Mouse (Mus musculus): ENCODE measurements around the gene Bcl2l10. TPM values are rescaled to one million over a fixed set of nuclear protein-coding genes. Genes with fewer than 3 reads are reported as not detected.

The Bcl2l10 gene
- polyA plus RNA-seq, 1 experiment = not detected

DNA sequence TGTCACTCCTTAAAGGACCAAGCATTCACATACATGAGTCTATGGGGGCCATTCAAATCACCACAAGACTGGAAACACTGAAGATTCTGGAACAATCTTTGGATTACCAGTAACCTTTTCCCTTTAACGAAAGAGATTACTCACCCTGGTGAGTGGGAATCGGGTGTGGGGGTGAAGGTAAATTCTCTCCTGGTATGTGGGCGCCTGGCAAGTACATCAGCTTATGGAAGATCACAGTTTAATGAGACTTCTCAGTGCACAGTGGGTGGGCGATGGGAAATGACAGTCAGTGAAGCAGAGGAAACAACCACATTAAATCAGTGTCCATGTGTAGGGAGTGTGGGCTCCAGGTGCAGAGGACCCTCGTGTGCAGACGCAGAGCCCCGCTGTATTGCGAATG, 16.7 kb upstream of the Bcl2l10 start:
- H3K4me3 ChIP-seq (ENCODE audit: insufficient read depth, low read length) = no peak overlapping the region
- no peak overlapping the region for H3K27ac ChIP-seq (ENCODE audit: insufficient read depth, low read depth, low read length)
- TF ChIP-seq CTCF (IDR thresholded peaks at IDR 0.05; ENCODE audit: low read depth, low read length) (no peak), POLR2A (IDR thresholded peaks at IDR 0.05; ENCODE audit: borderline replicate concordance, low read depth, low read length) (no peak)
- H3K4me1 ChIP-seq (ENCODE audit: control insufficient read depth, insufficient read depth, low read length) = no peaks in the 10 kb centered on the region

DNA sequence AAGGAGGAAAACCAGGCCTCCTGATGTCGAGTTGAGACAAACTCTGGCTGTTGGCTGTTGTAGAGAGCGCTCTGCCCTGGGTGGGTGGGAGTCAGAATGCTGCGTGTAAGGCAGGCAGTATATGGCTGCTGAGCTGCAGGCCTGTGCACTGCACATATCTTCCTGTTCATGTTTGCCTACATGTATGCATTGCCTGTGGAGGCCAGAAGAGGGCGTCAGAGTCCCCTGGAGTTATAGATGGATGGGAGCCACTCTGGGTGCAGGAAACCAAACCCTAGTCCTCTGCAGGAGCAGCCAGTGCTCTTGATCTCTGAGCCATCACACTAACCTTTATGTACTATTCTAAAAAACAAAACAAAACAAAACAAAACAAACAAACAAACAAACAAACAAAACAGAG, 13.1 kb upstream of the Bcl2l10 start:
- no peaks in the 10 kb centered on the region for H3K4me1 ChIP-seq (ENCODE audit: control insufficient read depth, insufficient read depth, low read length)
- TF ChIP-seq CTCF (IDR thresholded peaks at IDR 0.05; ENCODE audit: low read depth, low read length) (no peak), POLR2A (IDR thresholded peaks at IDR 0.05; ENCODE audit: borderline replicate concordance, low read depth, low read length) (no peak)

DNA sequence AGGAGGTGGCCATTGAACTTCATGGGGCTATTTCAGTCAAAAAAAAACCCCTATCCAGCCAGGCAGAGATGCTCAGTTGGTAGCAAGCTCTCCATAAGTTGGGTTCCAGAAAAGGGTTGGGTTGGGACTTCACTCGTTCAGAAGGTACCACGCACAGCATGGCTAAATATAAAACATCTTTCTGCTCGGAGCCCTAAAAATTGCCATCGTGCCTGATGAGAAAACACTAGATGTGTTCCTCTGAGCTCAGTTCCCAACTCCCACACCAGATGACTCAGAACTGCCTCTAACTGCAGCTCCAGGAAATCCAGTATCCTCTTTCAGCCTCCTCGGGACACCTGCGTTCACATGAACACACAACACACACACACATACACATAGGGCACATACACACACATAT, 9.5 kb upstream of the Bcl2l10 start:
- Histone ChIP-seq H3K4me3 (ENCODE audit: insufficient read depth, low read length) (no peak overlapping the region), H3K27ac (ENCODE audit: insufficient read depth, low read depth, low read length) (no peak overlapping the region), H3K4me1 (ENCODE audit: control insufficient read depth, insufficient read depth, low read length) (0 out of 2 replicates have a peak, but pooled peaks cover 2% of the 10 kb centered on the region)
- TF ChIP-seq CTCF (IDR thresholded peaks at IDR 0.05; ENCODE audit: low read depth, low read length) (no peak), POLR2A (IDR thresholded peaks at IDR 0.05; ENCODE audit: borderline replicate concordance, low read depth, low read length) (no peak)

More for the DNA sequence above, 13.1 kb upstream of the Bcl2l10 start:
- Histone ChIP-seq H3K4me3 (ENCODE audit: insufficient read depth, low read length) (no peak overlapping the region), H3K27ac (ENCODE audit: insufficient read depth, low read depth, low read length) (no peak overlapping the region)

DNA sequence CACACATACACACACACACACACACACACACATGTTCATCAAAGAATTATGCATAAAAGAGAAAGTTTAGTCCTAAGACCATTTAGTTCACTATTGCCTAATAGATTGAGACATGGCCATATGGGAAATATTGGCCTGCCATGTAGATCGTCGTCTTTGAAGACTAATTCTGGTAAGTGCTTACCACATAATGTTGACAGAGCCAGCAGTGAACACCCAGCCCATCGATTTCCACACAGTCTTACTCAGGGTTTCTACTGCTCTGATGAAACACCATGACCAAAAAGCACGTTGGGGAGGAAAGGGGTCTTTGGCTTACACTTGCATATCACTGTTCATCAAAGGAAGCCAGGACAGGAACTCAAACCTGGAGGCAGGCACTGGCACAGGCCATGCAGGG, 5.1 kb upstream of the Bcl2l10 start:
- H3K4me1 ChIP-seq (ENCODE audit: control insufficient read depth, insufficient read depth, low read length) = 0 out of 2 replicates have a peak, but pooled peaks cover 2% of the 10 kb centered on the region
- H3K4me3 ChIP-seq (ENCODE audit: insufficient read depth, low read length) = no peak overlapping the region
- H3K27ac ChIP-seq (ENCODE audit: insufficient read depth, low read depth, low read length) = no peak overlapping the region
- TF ChIP-seq POLR2A (IDR thresholded peaks at IDR 0.05; ENCODE audit: borderline replicate concordance, low read depth, low read length) (no peak), CTCF (IDR thresholded peaks at IDR 0.05; ENCODE audit: low read depth, low read length) (no peak)

DNA sequence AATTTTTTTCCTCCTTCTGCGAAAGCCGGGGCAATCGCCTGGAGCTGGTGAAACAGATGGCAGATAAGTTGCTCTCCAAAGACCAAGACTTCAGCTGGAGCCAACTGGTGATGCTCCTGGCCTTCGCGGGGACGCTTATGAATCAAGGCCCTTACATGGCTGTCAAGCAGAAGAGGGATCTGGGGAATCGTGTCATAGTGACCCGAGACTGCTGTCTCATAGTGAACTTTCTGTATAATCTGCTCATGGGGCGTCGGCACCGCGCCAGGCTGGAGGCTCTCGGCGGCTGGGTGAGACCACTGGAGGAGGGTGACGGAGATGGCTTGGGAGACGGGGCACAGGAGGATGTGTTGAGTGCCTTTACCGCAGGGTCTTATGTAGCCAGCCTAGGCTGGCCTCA, 508 bp downstream of the Bcl2l10 start:
- no peak for TF ChIP-seq CTCF (IDR thresholded peaks at IDR 0.05; ENCODE audit: low read depth, low read length)
- no peak for TF ChIP-seq POLR2A (IDR thresholded peaks at IDR 0.05; ENCODE audit: borderline replicate concordance, low read depth, low read length)
- Histone ChIP-seq H3K27ac (ENCODE audit: insufficient read depth, low read depth, low read length) (no peak overlapping the region), H3K4me3 (ENCODE audit: insufficient read depth, low read length) (no peak overlapping the region), H3K4me1 (ENCODE audit: control insufficient read depth, insufficient read depth, low read length) (no peaks in the 10 kb centered on the region)

DNA sequence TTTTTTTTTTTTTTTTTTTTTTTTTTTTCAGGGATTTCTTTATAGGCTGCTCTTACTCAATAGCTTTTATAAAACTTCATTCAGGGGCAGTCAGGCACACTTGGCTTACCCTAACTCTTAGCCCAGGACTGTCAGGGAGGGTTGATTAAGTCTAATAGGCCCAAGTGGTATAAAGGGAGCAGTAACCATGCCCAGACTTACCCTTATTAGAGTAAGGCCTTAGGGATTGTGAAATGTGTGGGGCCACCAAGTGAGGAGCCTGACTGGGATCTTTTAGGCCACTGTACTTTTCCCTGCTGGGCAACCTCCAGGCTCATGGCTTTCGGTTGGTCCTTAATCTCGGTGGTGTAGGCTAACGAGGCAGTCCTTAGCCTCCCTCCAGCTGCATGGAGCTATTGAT, 1.1 kb downstream of the Bcl2l10 start:
- Histone ChIP-seq H3K27ac (ENCODE audit: insufficient read depth, low read depth, low read length) (no peak overlapping the region), H3K4me1 (ENCODE audit: control insufficient read depth, insufficient read depth, low read length) (no peaks in the 10 kb centered on the region), H3K4me3 (ENCODE audit: insufficient read depth, low read length) (no peak overlapping the region)
- no peak for TF ChIP-seq POLR2A (IDR thresholded peaks at IDR 0.05; ENCODE audit: borderline replicate concordance, low read depth, low read length)
- no peak for TF ChIP-seq CTCF (IDR thresholded peaks at IDR 0.05; ENCODE audit: low read depth, low read length)

DNA sequence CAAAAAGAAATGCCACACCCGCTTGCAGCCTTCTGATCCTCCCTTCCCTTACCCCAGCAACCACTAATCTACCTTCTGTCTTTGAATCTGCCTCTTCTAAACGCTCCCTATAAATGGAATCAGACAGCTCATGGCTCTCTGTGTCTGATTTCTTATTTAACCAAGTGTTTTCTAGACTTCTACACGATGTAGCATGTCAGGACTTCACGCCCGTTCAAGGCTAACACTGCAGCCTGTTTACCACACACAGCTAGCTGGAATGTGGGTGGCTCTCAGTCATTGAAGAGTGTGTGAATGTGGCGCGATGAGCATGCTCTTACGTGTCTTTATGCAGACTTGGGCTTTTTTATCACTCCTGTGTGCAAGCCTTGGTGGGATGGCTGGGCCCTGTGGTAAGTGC, 5.5 kb downstream of the Bcl2l10 start:
- Histone ChIP-seq H3K4me1 (ENCODE audit: control insufficient read depth, insufficient read depth, low read length) (no peaks in the 10 kb centered on the region), H3K27ac (ENCODE audit: insufficient read depth, low read depth, low read length) (no peak overlapping the region), H3K4me3 (ENCODE audit: insufficient read depth, low read length) (no peak overlapping the region)
- no peak for TF ChIP-seq CTCF (IDR thresholded peaks at IDR 0.05; ENCODE audit: low read depth, low read length)
- no peak for TF ChIP-seq POLR2A (IDR thresholded peaks at IDR 0.05; ENCODE audit: borderline replicate concordance, low read depth, low read length)

DNA sequence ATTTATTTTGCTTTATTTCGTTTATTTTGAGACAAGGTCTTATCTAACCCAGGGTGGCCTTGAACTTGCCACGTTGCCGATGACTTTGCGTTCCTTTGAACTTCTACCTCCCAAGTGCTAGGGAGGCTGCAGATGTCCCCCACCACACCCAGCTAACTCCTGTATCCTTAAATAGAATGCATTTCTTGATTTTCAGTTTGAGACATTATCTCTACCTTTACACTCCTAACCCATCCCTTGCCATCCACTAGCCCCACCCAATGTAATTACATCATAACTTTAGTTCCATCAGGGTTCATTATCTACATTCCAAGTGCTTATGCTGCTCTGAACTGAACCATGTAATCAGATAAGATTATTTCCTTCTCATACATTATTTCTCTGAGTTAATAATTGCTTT, 8.2 kb downstream of the Bcl2l10 start:
- no peaks in the 10 kb centered on the region for H3K4me1 ChIP-seq (ENCODE audit: control insufficient read depth, insufficient read depth, low read length)
- TF ChIP-seq CTCF (IDR thresholded peaks at IDR 0.05; ENCODE audit: low read depth, low read length) (no peak), POLR2A (IDR thresholded peaks at IDR 0.05; ENCODE audit: borderline replicate concordance, low read depth, low read length) (no peak)

DNA sequence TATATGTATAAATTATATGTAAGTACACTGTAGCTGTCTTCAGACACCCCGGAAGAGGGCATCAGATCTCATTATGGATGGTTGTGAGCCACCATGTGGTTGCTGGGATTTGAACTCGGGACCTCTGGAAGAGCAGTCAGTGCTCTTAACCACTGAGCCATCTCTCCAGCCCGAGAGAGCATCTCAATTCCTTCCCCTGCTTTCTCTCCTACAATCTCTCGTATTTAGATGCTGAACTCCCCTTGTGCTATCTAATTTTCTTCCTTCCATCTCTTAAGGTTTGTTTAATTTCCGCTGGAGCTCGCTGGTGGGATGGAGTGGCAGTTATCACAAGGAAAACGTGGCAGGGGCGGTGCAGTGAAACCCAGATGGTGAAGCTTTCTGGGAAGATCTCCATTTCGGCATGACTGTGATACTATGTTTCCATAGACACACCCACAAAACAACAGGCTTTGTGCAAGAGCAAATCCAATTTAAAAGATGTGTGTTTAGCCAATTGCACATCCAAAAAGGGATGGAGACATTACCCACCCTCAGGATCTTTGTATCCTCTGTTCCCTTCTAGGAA, 9.6 kb downstream of the Bcl2l10 start:
- TF ChIP-seq CTCF (IDR thresholded peaks at IDR 0.05; ENCODE audit: low read depth, low read length) (no peak), POLR2A (IDR thresholded peaks at IDR 0.05; ENCODE audit: borderline replicate concordance, low read depth, low read length) (no peak)
- Histone ChIP-seq H3K4me3 (ENCODE audit: insufficient read depth, low read length) (no peak overlapping the region), H3K4me1 (ENCODE audit: control insufficient read depth, insufficient read depth, low read length) (peaks cover 4% of the 10 kb centered on the region)

More for the DNA sequence above, 8.2 kb downstream of the Bcl2l10 start:
- no peak overlapping the region for H3K4me3 ChIP-seq (ENCODE audit: insufficient read depth, low read length)
- H3K27ac ChIP-seq (ENCODE audit: insufficient read depth, low read depth, low read length) = no peak overlapping the region

DNA sequence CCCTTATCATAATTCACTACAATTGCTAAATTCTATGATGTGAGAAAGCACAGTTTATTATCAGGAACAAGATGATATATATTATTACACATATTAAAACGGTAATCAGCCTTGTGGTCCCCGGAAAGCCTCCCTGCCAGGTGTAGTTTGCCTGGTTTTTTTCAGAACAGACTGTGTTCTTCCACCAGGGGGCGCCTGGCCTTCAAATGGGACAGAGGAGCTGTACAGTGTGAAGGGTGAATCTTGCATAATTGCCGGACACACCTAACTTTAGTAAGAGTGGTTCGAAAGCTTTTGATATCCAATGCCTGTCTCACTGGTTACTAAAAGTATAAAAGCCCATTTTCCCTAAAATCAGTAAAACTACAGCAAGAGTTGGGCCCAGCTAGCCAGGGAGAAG, 14.1 kb downstream of the Bcl2l10 start:
- Histone ChIP-seq H3K27ac (ENCODE audit: insufficient read depth, low read depth, low read length) (no peak overlapping the region; the same call in 1 of the 2 replicates), H3K4me3 (ENCODE audit: insufficient read depth, low read length) (no peak overlapping the region), H3K4me1 (ENCODE audit: control insufficient read depth, insufficient read depth, low read length) (peaks cover 26% of the 10 kb centered on the region)
- TF ChIP-seq POLR2A (IDR thresholded peaks at IDR 0.05; ENCODE audit: borderline replicate concordance, low read depth, low read length) (no peak), CTCF (IDR thresholded peaks at IDR 0.05; ENCODE audit: low read depth, low read length) (peak; percentile 89)

More for the DNA sequence above, 9.6 kb downstream of the Bcl2l10 start:
- H3K27ac ChIP-seq (ENCODE audit: insufficient read depth, low read depth, low read length) = no peak overlapping the region

Data from bone marrow macrophage, adult 2 months (primary cell).